ENCODE assay signal across 22 mouse cellular contexts in genomic region chr1:143988756-143989155, GRCm38 (mm10). TPM values are rescaled to one million over a fixed set of nuclear protein-coding genes. Genes with fewer than 3 reads are reported as not detected.
A peak's percentile ranks its signal among the peaks of the same experiment; 100 is the strongest.
DNase-seq lines count a peak whose midpoint lies in the region; ATAC-seq and TF ChIP-seq lines count a peak whose summit lies in the region.
"Had no signal": no experiment of that assay in that cellular context is flagged by ENCODE, and none has a peak within 500 bp of the region (broad histone marks: within the 10 kb centered on the region; RNA-seq: fewer than 3 reads in every experiment).

No protein-coding gene starts in this region.

- no peak for TF ChIP-seq EP300 in lung, postnatal 0 days (IDR thresholded peaks at IDR 0.05)

- H3K27me3 ChIP-seq in lung, postnatal 0 days (replicated peaks; ENCODE audit: insufficient read depth, low read length) = no peaks in the 10 kb centered on the region
- H3K27me3 ChIP-seq in forebrain, embryonic 10.5 days (ENCODE audit: poor library complexity, severe bottlenecking) = no peaks in the 10 kb centered on the region
- H3K27me3 ChIP-seq: CH12.LX; heart, embryonic 15.5 days; hindbrain, embryonic 15.5 days had no signal

- H3K4me2 ChIP-seq in lung, postnatal 0 days (replicated peaks; ENCODE audit: low read depth, low read length) = no peak overlapping the region
- H3K4me2 ChIP-seq: heart, embryonic 11.5 days; heart, embryonic 15.5 days; hindbrain, embryonic 15.5 days had no signal

- H3K9ac ChIP-seq in lung, postnatal 0 days (replicated peaks; ENCODE audit: low read depth) = no peak overlapping the region
- H3K9ac ChIP-seq: heart, embryonic 15.5 days; hindbrain, embryonic 15.5 days had no signal

- no peaks in the 10 kb centered on the region for H3K4me1 ChIP-seq in lung, postnatal 0 days (ENCODE audit: insufficient read depth, low read depth, low read length)
- peaks cover 10% of the 10 kb centered on the region for H3K4me1 ChIP-seq in forebrain, embryonic 10.5 days
- H3K4me1 ChIP-seq: heart, embryonic 15.5 days; hindbrain, embryonic 15.5 days had no signal

- ATAC-seq in lung, postnatal 0 days = no peak
- peak; percentile 89 for ATAC-seq in granulocyte monocyte progenitor cell, adult 5-6 weeks (replicated peaks; ENCODE audit: poor library complexity, severe bottlenecking)
- ATAC-seq in monocyte, adult 5-6 weeks (replicated peaks; ENCODE audit: insufficient number of reproducible peaks, low FRiP score, low TSS enrichment, poor library complexity, severe bottlenecking) = peak; percentile 75
- ATAC-seq: forebrain, embryonic 14.5 days had no signal

- H3K36me3 ChIP-seq in lung, postnatal 0 days (ENCODE audit: insufficient read depth, low read length) = no peaks in the 10 kb centered on the region
- no peaks in the 10 kb centered on the region for H3K36me3 ChIP-seq in forebrain, embryonic 10.5 days (replicated peaks)
- H3K36me3 ChIP-seq: embryonic facial prominence, embryonic 10.5 days; heart, embryonic 15.5 days; hindbrain, embryonic 15.5 days had no signal

- no peak overlapping the region for H3K27ac ChIP-seq in lung, postnatal 0 days (ENCODE audit: low read length)
- no peak overlapping the region for H3K27ac ChIP-seq in forebrain, embryonic 10.5 days
- H3K27ac ChIP-seq: embryonic facial prominence, embryonic 10.5 days; gastrocnemius, adult 2 months; heart, adult 2 months; heart, embryonic 15.5 days; hindbrain, embryonic 15.5 days had no signal

- no peak for TF ChIP-seq CTCF in lung, postnatal 0 days (IDR thresholded peaks at IDR 0.05)

- no peaks in the 10 kb centered on the region for H3K9me3 ChIP-seq in lung, postnatal 0 days (ENCODE audit: low read length)
- H3K9me3 ChIP-seq in forebrain, embryonic 10.5 days = no peaks in the 10 kb centered on the region
- H3K9me3 ChIP-seq: embryonic facial prominence, embryonic 10.5 days; heart, embryonic 15.5 days; hindbrain, embryonic 15.5 days had no signal

- 47% methylated on average over 6 of the region's 6 CpGs for WGBS in lung, postnatal 0 days
- 76% methylated on average over 6 of the region's 6 CpGs for WGBS in forebrain, embryonic 10.5 days

- DNase-seq in lung, postnatal 0 days (ENCODE audit: low spot score) = peak; percentile 36
- DNase-seq in lung, postnatal 14 days = no peak
- DNase-seq in NIH3T3 (ENCODE audit: low read depth) = peak; percentile 42
- DNase-seq in forebrain, embryonic 10.5 days (ENCODE audit: extremely low spot score, low spot score) = no peak
- no peak for DNase-seq in testis, postnatal 14 days (ENCODE audit: low spot score)
- DNase-seq in thymus, adult 18-20 months = no peak
- DNase-seq: adrenal gland, postnatal 10 days; cerebellum, adult 18-20 months; cerebellum, adult 9-11 months; cerebellum, postnatal 36 days; gastrocnemius, adult 2 months; gastrocnemius, postnatal 25 days; heart, adult 2 months; heart, postnatal 14 days had no signal

- no peak overlapping the region for H3K4me3 ChIP-seq in lung, postnatal 0 days (ENCODE audit: low read depth, low read length)
- H3K4me3 ChIP-seq in forebrain, embryonic 10.5 days = no peak overlapping the region
- H3K4me3 ChIP-seq: embryonic facial prominence, embryonic 10.5 days; gastrocnemius, adult 2 months; heart, adult 2 months; heart, embryonic 15.5 days; hindbrain, embryonic 15.5 days had no signal

RNA-seq across cellular contexts. Expression of gene Rgs2, which starts 15.2 kb away (rescaled TPM):
- polyA plus RNA-seq in lung, postnatal 0 days (2015; fragmentation: Nextera tagmentation; extraction: Ambion mirVana) = 134 and 142 TPM in 2 replicates
- 55.0 and 90.4 TPM in 2 replicates for total RNA-seq in granulocyte monocyte progenitor cell, adult 5-6 weeks (2014; fragmentation: Nextera tagmentation)
- total RNA-seq in granulocyte monocyte progenitor cell, adult 5-6 weeks (2017) = 98.1 and 98.8 TPM in 2 replicates
- total RNA-seq in monocyte, adult 5-6 weeks (2017) = 463 to 869 TPM (median 773 TPM) in 3 replicates
- 30.9 and 34.2 TPM in 2 replicates for polyA plus RNA-seq in forebrain, embryonic 10.5 days (2016; fragmentation: Nextera tagmentation; extraction: Ambion mirVana)

Comparison
In these comparisons a context has a peak if more than half of its experiments do, and no peak if none do; other contexts are left out.
1. DNase-seq: peak in lung, postnatal 0 days (single experiment) and NIH3T3 (single experiment); none in lung, postnatal 14 days (single experiment), forebrain, embryonic 10.5 days (single experiment), testis, postnatal 14 days (single experiment) and thymus, adult 18-20 months (0 of 2).